Mouse (Mus musculus): ENCODE results near the gene Hoxa4. TPM values are rescaled to one million over a fixed set of nuclear protein-coding genes. Genes with fewer than 3 reads are reported as not detected.

The Hoxa4 gene
- polyA plus RNA-seq, 1 experiment, result 0.44 TPM

GRCm38 (mm10) chr6:52229558-52230416 lies 38.2 kb upstream of the Hoxa4 start:
- peak overlapping the region; percentile 90 for H3K4me3 ChIP-seq (replicated peaks)
- H3K27me3 ChIP-seq (replicated peaks), result peaks cover 96% of the 10 kb centered on the region
- H3K4me1 ChIP-seq, result peaks cover 78% of the 10 kb centered on the region
- no peak for TF ChIP-seq GATA1 (IDR thresholded peaks at IDR 0.05; ENCODE audit: borderline replicate concordance, low read length)
- no peak for TF ChIP-seq FLI1 (IDR thresholded peaks at IDR 0.05; ENCODE audit: low read length)
- peaks cover 3% of the 10 kb centered on the region; the same call in 1 of the 2 replicates for H3K9me3 ChIP-seq
- no peaks in the 10 kb centered on the region for H3K36me3 ChIP-seq (replicated peaks; ENCODE audit: low read length)

GRCm38 (mm10) chr6:52228475-52229465 lies 37.2 kb upstream of the Hoxa4 start:
- no peaks in the 10 kb centered on the region for H3K36me3 ChIP-seq (replicated peaks; ENCODE audit: low read length)
- peak overlapping the region; percentile 90 for H3K4me3 ChIP-seq (replicated peaks)
- TF ChIP-seq FLI1 (IDR thresholded peaks at IDR 0.05; ENCODE audit: low read length) (no peak), GATA1 (IDR thresholded peaks at IDR 0.05; ENCODE audit: borderline replicate concordance, low read length) (no peak)
- no peaks in the 10 kb centered on the region for H3K9me3 ChIP-seq
- H3K4me1 ChIP-seq, result peaks cover 78% of the 10 kb centered on the region
- peaks cover 96% of the 10 kb centered on the region for H3K27me3 ChIP-seq (replicated peaks)

- H3K9me3 ChIP-seq, result no peaks in the 10 kb centered on the region
- TF ChIP-seq GATA1 (IDR thresholded peaks at IDR 0.05; ENCODE audit: borderline replicate concordance, low read length), result no peak
- no peak for TF ChIP-seq FLI1 (IDR thresholded peaks at IDR 0.05; ENCODE audit: low read length)
- H3K4me3 ChIP-seq (replicated peaks), result peak overlapping the region; percentile 53
- H3K36me3 ChIP-seq (replicated peaks; ENCODE audit: low read length), result no peaks in the 10 kb centered on the region
- peaks cover 93% of the 10 kb centered on the region for H3K27me3 ChIP-seq (replicated peaks)
- H3K4me1 ChIP-seq, result peaks cover 69% of the 10 kb centered on the region
Measured at GRCm38 (mm10) chr6:52227470-52228222, 36.1 kb upstream of the Hoxa4 start.

- Histone ChIP-seq H3K9me3 (no peaks in the 10 kb centered on the region), H3K36me3 (replicated peaks; ENCODE audit: low read length) (no peaks in the 10 kb centered on the region), H3K27me3 (replicated peaks) (peaks cover 93% of the 10 kb centered on the region), H3K4me1 (peaks cover 69% of the 10 kb centered on the region), H3K4me3 (replicated peaks) (peak overlapping the region; percentile 91)
- no peak for TF ChIP-seq GATA1 (IDR thresholded peaks at IDR 0.05; ENCODE audit: borderline replicate concordance, low read length)
- TF ChIP-seq FLI1 (IDR thresholded peaks at IDR 0.05; ENCODE audit: low read length), result no peak
Measured at GRCm38 (mm10) chr6:52226569-52227257, 35.2 kb upstream of the Hoxa4 start.

GRCm38 (mm10) chr6:52225612-52226568 lies 34.3 kb upstream of the Hoxa4 start:
- H3K4me1 ChIP-seq, result peaks cover 76% of the 10 kb centered on the region
- peak overlapping the region; percentile 91 for H3K4me3 ChIP-seq (replicated peaks)
- no peaks in the 10 kb centered on the region for H3K9me3 ChIP-seq
- no peaks in the 10 kb centered on the region for H3K36me3 ChIP-seq (replicated peaks; ENCODE audit: low read length)
- TF ChIP-seq FLI1 (IDR thresholded peaks at IDR 0.05; ENCODE audit: low read length), result no peak
- no peak for TF ChIP-seq GATA1 (IDR thresholded peaks at IDR 0.05; ENCODE audit: borderline replicate concordance, low read length)
- H3K27me3 ChIP-seq (replicated peaks), result peaks cover 93% of the 10 kb centered on the region

- H3K4me1 ChIP-seq, result peaks cover 76% of the 10 kb centered on the region
- peak overlapping the region; percentile 91 for H3K4me3 ChIP-seq (replicated peaks)
- TF ChIP-seq FLI1 (IDR thresholded peaks at IDR 0.05; ENCODE audit: low read length) (no peak), GATA1 (IDR thresholded peaks at IDR 0.05; ENCODE audit: borderline replicate concordance, low read length) (no peak)
- H3K27me3 ChIP-seq (replicated peaks), result peaks cover 93% of the 10 kb centered on the region
- no peaks in the 10 kb centered on the region for H3K9me3 ChIP-seq
- H3K36me3 ChIP-seq (replicated peaks; ENCODE audit: low read length), result no peaks in the 10 kb centered on the region
Measured at GRCm38 (mm10) chr6:52224895-52225611, 33.5 kb upstream of the Hoxa4 start.

- H3K4me1 ChIP-seq, result peaks cover 72% of the 10 kb centered on the region
- H3K4me3 ChIP-seq (replicated peaks), result peak overlapping the region; percentile 91
- no peaks in the 10 kb centered on the region for H3K9me3 ChIP-seq
- H3K36me3 ChIP-seq (replicated peaks; ENCODE audit: low read length), result no peaks in the 10 kb centered on the region
- H3K27me3 ChIP-seq (replicated peaks), result peaks cover 94% of the 10 kb centered on the region
- TF ChIP-seq GATA1 (IDR thresholded peaks at IDR 0.05; ENCODE audit: borderline replicate concordance, low read length) (no peak), FLI1 (IDR thresholded peaks at IDR 0.05; ENCODE audit: low read length) (no peak)
Measured at GRCm38 (mm10) chr6:52223939-52224760, 32.6 kb upstream of the Hoxa4 start.
